Mouse (Mus musculus): Measurements from ENCODE around the gene Cacng4.

DNA sequence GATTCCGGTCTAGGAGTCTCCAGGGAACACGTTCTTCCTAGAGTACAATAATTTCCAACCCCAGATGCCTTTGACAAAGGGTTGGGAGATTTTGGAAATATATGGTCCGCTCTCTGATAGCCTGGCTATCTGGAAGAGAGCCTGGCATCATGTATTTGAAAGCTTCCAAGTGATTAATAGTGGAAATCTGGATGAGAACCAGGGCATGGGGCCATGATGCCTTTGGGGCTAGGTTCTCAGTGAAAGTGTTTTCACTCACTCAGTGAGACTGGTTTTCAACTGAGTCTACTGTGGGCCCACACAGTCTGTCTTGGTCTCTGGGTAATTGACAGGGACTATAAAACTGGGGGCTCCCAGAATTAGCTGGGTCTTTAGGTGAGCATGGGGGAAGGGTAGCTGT is 7.6 kb upstream of the Cacng4 start:
- TF ChIP-seq EP300 (optimal IDR thresholded peaks at IDR 0.05) (no peak), CTCF (IDR thresholded peaks at IDR 0.05; ENCODE audit: low read depth) (no peak)

All from stomach, postnatal 0 days (tissue).